Mouse (Mus musculus) c-Kit-negative CD71-positive TER-119-positive erythroid progenitor cells, embryonic 14.5 days (primary cell): ENCODE results near the gene Rnft1.
A peak's percentile ranks its signal among the peaks of the same experiment; 100 is the strongest.
"Not testable (repeated sequence)": the region's sequence is repeated elsewhere in the genome, so short reads cannot be mapped to it uniquely, and the experiment has no call there.

Experiments used
- DNase-seq: peaks from one replicate; pipeline ENCODE4 v3.0.0-alpha.2; 2013; ENCODE audit warnings: low read depth, low spot score

Gene Rnft1

GRCm38 (mm10) chr11:86517229-86517628, 32.8 kb downstream of the Rnft1 start:
- no peak for DNase-seq

DNA sequence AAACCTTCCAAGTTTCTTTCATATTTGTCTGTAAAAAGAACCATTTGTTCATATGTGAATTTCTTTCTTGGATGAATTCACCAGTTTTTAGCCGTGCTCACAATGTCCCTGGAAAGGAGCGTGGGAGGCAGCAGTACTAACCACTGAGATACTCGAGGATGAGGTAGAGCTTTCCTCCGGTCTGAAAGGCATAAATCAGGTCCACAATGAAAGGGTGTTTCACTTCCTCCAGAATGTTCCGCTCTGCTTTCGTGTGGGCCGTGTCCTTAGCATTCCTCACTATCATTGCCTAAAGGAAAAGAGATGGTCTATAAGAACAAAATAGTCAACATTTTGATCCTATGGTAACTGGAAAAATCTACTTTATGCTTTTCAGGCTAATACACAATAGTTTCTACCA, 35.3 kb downstream of the Rnft1 start:
- no peak for DNase-seq

GRCm38 (mm10) chr11:86527528-86527927, 43.1 kb downstream of the Rnft1 start:
- DNase-seq = no peak

DNA sequence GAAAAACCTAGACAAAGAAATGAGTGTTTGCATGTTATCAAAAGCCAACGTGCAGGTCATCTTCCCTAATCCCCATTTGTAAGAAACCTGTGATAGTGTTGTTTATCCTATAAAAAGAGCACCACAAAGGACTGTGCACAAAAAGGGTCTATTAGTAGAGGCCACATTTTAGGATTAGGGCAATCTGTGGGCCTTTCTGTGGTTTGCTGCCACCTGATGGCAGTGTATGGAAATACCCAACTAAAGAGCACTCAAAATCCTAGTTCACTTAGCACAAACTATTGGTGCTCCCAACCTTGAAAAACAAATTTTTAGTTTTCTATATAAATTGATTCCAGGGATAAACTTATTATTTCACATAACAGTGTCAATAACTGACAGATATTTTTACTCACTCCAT, 48.4 kb downstream of the Rnft1 start:
- DNase-seq = no peak

DNA sequence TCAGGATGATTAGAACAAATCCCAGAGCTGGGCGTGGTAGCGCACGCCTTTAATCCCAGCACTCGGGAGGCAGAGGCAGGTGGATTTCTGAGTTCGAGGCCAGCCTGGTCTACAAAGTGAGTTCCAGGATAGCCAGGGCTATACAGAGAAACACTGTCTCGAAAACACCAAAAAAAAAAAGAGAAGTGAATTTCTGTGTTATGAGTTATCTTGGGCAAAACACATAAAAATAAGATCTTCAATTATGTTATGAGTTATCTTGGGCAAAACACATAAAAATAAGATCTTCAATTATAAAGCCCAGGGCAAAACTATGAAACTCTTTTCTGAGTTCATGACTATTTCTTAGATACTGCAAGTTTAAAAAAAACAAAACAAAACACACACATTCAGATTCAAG, 48.8 kb downstream of the Rnft1 start:
- not testable (repeated sequence) for DNase-seq

DNA sequence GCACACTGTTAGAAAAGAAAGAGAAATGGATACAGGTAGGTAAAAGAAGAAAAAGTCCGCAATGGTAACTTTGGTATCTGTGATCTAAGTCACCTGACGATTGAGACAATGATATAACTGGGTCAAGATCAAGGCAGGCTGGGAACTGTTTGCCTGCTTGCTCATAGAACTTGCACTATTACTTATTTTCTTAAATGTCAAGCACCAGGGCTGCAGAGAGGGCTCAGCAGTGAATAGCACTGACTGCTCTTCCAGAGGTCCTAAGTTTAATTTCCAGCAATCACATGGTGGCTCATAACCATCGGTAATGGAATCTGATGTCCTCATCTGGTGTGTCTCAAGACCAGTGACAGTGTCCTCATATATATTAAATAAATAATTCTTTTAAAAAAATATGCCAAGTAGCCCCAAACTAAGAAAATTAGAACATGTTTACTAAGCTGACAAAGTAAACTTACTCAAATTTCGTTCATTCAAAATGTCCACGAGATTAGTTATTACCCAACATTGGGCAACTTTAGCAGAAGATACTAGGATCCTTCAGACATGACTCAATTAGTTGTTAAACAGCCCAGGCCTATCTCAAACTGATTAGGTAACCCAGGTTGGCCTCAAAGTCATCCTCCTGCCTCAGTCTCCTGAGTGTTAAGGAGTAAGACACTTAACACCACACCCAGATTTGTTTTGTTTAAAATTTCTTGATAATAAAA, 49.9 kb downstream of the Rnft1 start:
- no peak for DNase-seq

DNA sequence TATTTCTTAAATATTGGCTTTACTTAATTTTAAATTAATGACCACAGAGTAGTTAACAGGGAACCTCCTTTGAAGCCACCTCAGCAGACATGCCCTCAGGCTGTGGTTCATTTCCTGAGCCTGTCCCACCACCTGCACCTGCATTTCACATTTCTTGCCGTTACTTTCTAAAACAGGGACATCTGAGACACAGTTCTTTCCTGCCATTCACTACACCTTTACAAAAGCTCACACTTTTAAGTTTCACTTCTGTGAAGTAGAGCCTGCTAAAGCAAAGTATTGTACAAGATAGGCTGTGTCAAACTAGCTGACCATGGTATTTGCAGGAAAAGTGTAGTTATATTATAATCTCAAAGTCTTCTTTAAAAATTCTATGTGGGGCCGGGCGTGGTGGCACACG, 54.3 kb downstream of the Rnft1 start:
- DNase-seq = no peak

DNA sequence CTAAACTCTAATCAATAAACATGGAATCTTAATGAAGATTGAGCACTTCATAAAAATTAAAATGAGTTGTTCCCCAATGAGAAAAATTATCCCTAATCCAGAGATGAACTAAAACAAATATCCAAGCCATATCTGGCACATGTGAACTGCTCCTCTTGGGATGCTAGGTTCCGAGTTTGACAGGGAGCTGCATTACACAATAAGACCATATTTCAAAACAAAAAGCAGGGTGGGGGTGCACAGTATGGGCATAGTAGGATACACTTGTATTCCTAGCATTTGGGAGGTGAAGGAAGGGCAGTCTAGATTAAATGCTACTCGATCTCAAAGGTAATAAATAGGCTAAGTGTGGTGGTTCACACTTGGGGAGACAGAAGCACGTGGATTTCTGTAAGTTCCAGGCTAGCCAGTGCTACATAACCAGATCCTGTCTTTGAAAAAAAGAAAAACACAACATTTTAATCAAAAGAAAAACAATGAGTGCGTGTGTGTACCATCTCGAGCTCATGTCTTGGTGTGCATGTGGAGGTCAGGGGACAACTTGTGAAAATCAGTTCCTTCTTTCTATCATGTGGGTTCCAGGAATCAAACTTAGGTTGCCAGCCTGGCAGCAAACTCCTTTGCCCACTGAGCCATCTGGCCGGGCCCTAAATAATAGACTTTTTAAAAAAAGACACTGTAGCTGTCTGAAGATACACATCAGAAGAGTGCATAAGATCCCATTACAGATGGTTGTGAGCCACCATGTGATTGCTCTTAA, 55.4 kb downstream of the Rnft1 start:
- DNase-seq = no peak

DNA sequence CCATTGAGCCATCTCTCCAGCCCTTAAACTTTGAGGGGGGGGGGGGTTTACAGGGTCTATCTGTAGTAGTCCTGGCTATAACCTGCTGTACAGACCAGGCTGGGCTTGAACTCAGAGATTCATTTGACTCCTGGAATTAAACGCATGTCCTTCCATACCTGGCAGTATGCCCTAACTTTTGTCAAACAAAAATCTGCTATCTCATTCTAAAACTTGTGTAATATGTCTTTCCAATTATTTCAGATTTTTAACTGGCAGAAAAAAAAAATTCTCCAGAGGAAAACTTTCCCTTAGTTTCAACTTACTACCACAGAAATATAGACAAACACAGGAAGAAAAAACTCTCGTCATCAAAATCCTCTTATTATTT, 56.0 kb downstream of the Rnft1 start:
- DNase-seq = no peak

- no peak for DNase-seq
These were observed 58.4 kb downstream of the Rnft1 start for GRCm38 (mm10) chr11:86542851-86543250.

GRCm38 (mm10) chr11:86543960-86544638, 59.6 kb downstream of the Rnft1 start:
- peak; percentile 40 for DNase-seq

GRCm38 (mm10) chr11:86544639-86545299, 60.3 kb downstream of the Rnft1 start, which contains the start of the genes Rps6kb1 and Tubd1:
Gene Rps6kb1, minus strand, starts transcription at chr11:86544805.
Gene Tubd1, plus strand, starts transcription at chr11:86544991.
- DNase-seq = peak; percentile 99

- DNase-seq = peak; percentile 37
These were observed 61.1 kb downstream of the Rnft1 start for GRCm38 (mm10) chr11:86545556-86545955.

GRCm38 (mm10) chr11:86547412-86547811, 63.0 kb downstream of the Rnft1 start:
- DNase-seq = no peak
